Mouse (Mus musculus): ENCODE measurements around the gene Rab3d. TPM values are rescaled to one million over a fixed set of nuclear protein-coding genes. Genes with fewer than 3 reads are reported as not detected.
A peak's percentile ranks its signal among the peaks of the same experiment; 100 is the strongest.

Rab3d gene
- total and polyA plus RNA-seq, 2 experiments from 2014 or later, result 7.7 to 8.9 TPM

DNA sequence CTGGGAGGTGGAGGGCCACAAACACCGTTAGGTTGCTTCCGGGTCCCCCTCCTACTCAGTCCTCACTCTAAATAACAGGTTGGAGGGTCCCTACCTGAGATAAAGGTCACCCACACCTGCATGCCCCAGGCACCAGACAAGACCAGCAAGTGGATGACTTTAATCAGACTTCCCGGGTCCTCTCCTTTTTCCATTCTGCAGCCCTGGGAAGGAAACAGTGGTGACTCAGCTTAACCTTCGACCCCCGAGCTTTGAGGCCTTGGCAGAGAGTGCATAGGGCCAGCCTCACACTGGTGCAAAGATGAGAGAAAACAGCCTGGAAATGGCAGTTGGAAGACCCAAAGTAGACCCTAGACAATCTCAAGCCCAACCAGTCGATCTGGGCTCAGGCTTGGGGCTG lies 8.2 kb upstream of the Rab3d start:
- no peaks in the 10 kb centered on the region for H3K9me3 ChIP-seq (replicated peaks; ENCODE audit: control insufficient read depth, low read length)
- WGBS, result 68% methylated on average over 6 of the region's 6 CpGs
- H3K4me1 ChIP-seq (ENCODE audit: control insufficient read depth, insufficient read depth), result peaks cover 24% of the 10 kb centered on the region
- TF ChIP-seq EP300 (IDR thresholded peaks at IDR 0.05; ENCODE audit: low read depth) (no peak), CTCF (IDR thresholded peaks at IDR 0.05; ENCODE audit: low read depth) (no peak)
- no peak for ATAC-seq (ENCODE audit: insufficient read depth, low read depth)
- peak overlapping the region; percentile 77 for H3K4me2 ChIP-seq (ENCODE audit: low read depth, low read length)
- no peak overlapping the region for H3K4me3 ChIP-seq (ENCODE audit: low read depth, low read length)
- H3K36me3 ChIP-seq (replicated peaks; ENCODE audit: control insufficient read depth, insufficient read depth, low read length), result no peaks in the 10 kb centered on the region
- H3K27me3 ChIP-seq (ENCODE audit: control insufficient read depth, insufficient read depth, low read length), result no peaks in the 10 kb centered on the region
- H3K27ac ChIP-seq (ENCODE audit: low read depth), result 0 out of 2 replicates have a peak overlapping the region, but pooled peaks have one; percentile 11
- H3K9ac ChIP-seq (replicated peaks; ENCODE audit: low read depth, low read length), result peak overlapping the region; percentile 67; the same call in 1 of the 2 replicates
- no peak for DNase-seq (ENCODE audit: low spot score)

DNA sequence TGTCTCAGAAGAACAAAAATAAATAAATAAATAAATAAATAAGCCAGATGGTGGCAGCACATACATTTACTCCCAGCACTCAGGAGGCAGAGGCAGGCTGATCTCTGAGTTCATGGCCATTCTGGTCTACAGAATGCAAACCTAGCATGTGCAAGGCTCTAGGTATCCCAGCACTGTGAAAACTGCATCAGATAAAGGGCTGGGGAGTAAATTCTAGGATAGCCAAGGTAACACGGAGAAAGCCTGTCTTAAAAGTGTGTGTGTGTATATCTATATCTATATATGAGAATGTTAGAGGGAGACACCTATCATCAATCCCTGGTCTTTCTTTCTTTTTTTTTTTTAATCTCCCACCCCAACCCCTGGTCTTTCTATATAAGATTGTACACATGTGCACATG lies 7.5 kb upstream of the Rab3d start:
- no peak overlapping the region for H3K4me2 ChIP-seq (ENCODE audit: low read depth, low read length)
- no peak overlapping the region for H3K27ac ChIP-seq (ENCODE audit: low read depth)
- WGBS, result 92% methylated on average over 1 of the region's 1 CpGs
- no peaks in the 10 kb centered on the region for H3K36me3 ChIP-seq (replicated peaks; ENCODE audit: control insufficient read depth, insufficient read depth, low read length)
- H3K4me1 ChIP-seq (ENCODE audit: control insufficient read depth, insufficient read depth), result peaks cover 24% of the 10 kb centered on the region
- TF ChIP-seq EP300 (IDR thresholded peaks at IDR 0.05; ENCODE audit: low read depth) (no peak), CTCF (IDR thresholded peaks at IDR 0.05; ENCODE audit: low read depth) (no peak)
- no peaks in the 10 kb centered on the region for H3K9me3 ChIP-seq (replicated peaks; ENCODE audit: control insufficient read depth, low read length)
- ATAC-seq (ENCODE audit: insufficient read depth, low read depth) (no peak), DNase-seq (ENCODE audit: low spot score) (no peak)
- H3K27me3 ChIP-seq (ENCODE audit: control insufficient read depth, insufficient read depth, low read length), result no peaks in the 10 kb centered on the region
- H3K9ac ChIP-seq (replicated peaks; ENCODE audit: low read depth, low read length), result no peak overlapping the region
- no peak overlapping the region for H3K4me3 ChIP-seq (ENCODE audit: low read depth, low read length)

DNA sequence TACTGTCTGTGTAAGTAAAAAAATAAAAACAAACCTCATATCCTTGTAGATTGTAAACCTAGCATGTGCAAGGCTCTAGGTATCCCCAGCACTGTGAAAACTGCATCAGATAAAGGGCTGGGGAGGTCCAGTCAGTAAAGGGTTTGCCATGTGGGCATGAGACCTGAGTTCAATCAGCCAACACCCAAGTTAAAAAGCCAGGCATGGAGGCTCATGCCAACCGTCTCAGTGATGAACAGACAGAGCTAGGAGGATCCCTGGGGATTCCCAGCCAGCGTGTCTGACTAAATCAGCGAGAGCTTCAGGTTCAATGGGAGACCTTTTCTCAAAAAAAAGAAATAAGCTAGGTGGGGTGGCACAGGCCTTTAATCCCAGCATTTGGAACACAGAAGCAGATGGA lies 7.0 kb upstream of the Rab3d start:
- no peak overlapping the region for H3K4me2 ChIP-seq (ENCODE audit: low read depth, low read length)
- no peak overlapping the region for H3K9ac ChIP-seq (replicated peaks; ENCODE audit: low read depth, low read length)
- no peak overlapping the region for H3K4me3 ChIP-seq (ENCODE audit: low read depth, low read length)
- no peaks in the 10 kb centered on the region for H3K27me3 ChIP-seq (ENCODE audit: control insufficient read depth, insufficient read depth, low read length)
- 85% methylated on average over 3 of the region's 3 CpGs for WGBS
- no peak overlapping the region for H3K27ac ChIP-seq (ENCODE audit: low read depth)
- H3K9me3 ChIP-seq (replicated peaks; ENCODE audit: control insufficient read depth, low read length), result no peaks in the 10 kb centered on the region
- no peaks in the 10 kb centered on the region for H3K36me3 ChIP-seq (replicated peaks; ENCODE audit: control insufficient read depth, insufficient read depth, low read length)
- no peak for ATAC-seq (ENCODE audit: insufficient read depth, low read depth)
- TF ChIP-seq CTCF (IDR thresholded peaks at IDR 0.05; ENCODE audit: low read depth) (no peak), EP300 (IDR thresholded peaks at IDR 0.05; ENCODE audit: low read depth) (no peak)
- DNase-seq (ENCODE audit: low spot score), result no peak
- H3K4me1 ChIP-seq (ENCODE audit: control insufficient read depth, insufficient read depth), result peaks cover 24% of the 10 kb centered on the region

DNA sequence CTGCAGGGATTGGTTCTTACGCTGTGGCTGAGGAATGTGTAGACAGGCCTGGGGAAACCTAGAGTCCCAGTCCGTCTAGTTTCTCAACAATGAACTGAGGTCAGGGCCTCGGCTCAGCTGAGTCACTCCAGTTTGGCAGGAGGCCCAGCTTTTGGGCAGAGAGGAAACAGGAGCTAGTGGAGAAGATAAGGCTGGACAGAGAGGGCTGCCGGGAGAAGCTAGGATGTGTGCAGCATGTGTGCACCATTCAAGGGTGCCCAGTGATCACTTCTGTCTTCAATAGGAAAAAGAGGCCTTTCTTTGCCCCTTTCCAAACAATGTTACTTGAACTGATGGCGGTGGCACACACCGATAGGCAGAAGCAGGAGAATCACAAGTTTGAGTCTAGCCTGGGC lies 6.1 kb upstream of the Rab3d start:
- no peaks in the 10 kb centered on the region for H3K27me3 ChIP-seq (ENCODE audit: control insufficient read depth, insufficient read depth, low read length)

DNA sequence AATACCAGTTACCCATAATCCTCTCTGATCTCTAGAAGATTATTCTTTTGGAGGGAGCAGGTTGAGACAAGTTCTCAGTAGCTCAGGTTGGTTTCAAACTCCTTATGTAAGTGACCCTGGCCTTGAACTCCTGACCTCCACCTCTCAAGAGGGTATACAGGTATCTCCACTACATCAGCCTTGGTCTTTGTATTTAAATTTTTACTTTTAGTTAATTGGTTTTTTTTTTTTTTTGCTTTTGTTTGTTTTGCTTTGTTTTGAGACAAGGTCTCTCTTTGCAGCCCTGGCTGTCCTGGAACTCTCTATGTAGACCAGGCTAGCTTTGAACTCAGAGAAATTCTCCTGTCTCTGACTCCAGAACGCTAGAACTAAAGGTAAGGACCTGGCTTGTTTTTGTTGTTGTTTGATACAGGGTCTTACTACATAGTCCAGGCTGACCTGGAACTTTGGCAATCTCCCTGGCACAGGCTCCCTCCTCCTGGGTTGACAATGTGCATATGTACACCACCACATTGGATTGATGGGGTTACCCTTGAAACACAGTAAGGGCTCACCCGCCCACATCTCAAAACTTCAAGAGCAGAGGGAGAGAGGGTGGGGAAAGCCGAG lies 5.6 kb upstream of the Rab3d start:
- no peak for DNase-seq (ENCODE audit: low spot score)
- H3K27ac ChIP-seq (ENCODE audit: low read depth), result peak overlapping the region; percentile 77
- no peak for TF ChIP-seq EP300 (IDR thresholded peaks at IDR 0.05; ENCODE audit: low read depth)
- TF ChIP-seq CTCF (IDR thresholded peaks at IDR 0.05; ENCODE audit: low read depth), result no peak
- no peak for ATAC-seq (ENCODE audit: insufficient read depth, low read depth)
- 13% methylated on average over 3 of the region's 3 CpGs for WGBS
- no peaks in the 10 kb centered on the region for H3K27me3 ChIP-seq (ENCODE audit: control insufficient read depth, insufficient read depth, low read length)
- no peaks in the 10 kb centered on the region for H3K36me3 ChIP-seq (replicated peaks; ENCODE audit: control insufficient read depth, insufficient read depth, low read length)
- H3K4me2 ChIP-seq (ENCODE audit: low read depth, low read length), result no peak overlapping the region
- peaks cover 24% of the 10 kb centered on the region for H3K4me1 ChIP-seq (ENCODE audit: control insufficient read depth, insufficient read depth)
- H3K9me3 ChIP-seq (replicated peaks; ENCODE audit: control insufficient read depth, low read length), result no peaks in the 10 kb centered on the region
- H3K4me3 ChIP-seq (ENCODE audit: low read depth, low read length), result no peak overlapping the region
- H3K9ac ChIP-seq (replicated peaks; ENCODE audit: low read depth, low read length), result no peak overlapping the region

More for the DNA sequence above, 6.1 kb upstream of the Rab3d start:
- DNase-seq (ENCODE audit: low spot score) (peak; percentile 96), ATAC-seq (ENCODE audit: insufficient read depth, low read depth) (peak; percentile 79)
- H3K4me1 ChIP-seq (ENCODE audit: control insufficient read depth, insufficient read depth), result peaks cover 24% of the 10 kb centered on the region
- H3K4me3 ChIP-seq (ENCODE audit: low read depth, low read length), result no peak overlapping the region
- H3K36me3 ChIP-seq (replicated peaks; ENCODE audit: control insufficient read depth, insufficient read depth, low read length), result no peaks in the 10 kb centered on the region
- no peak overlapping the region for H3K9ac ChIP-seq (replicated peaks; ENCODE audit: low read depth, low read length)
- H3K4me2 ChIP-seq (ENCODE audit: low read depth, low read length), result no peak overlapping the region
- 18% methylated on average over 6 of the region's 6 CpGs for WGBS
- H3K9me3 ChIP-seq (replicated peaks; ENCODE audit: control insufficient read depth, low read length), result no peaks in the 10 kb centered on the region
- peak overlapping the region; percentile 77 for H3K27ac ChIP-seq (ENCODE audit: low read depth)
- TF ChIP-seq EP300 (IDR thresholded peaks at IDR 0.05; ENCODE audit: low read depth) (no peak; the same call in 1 of the 2 replicates), CTCF (IDR thresholded peaks at IDR 0.05; ENCODE audit: low read depth) (no peak)

DNA sequence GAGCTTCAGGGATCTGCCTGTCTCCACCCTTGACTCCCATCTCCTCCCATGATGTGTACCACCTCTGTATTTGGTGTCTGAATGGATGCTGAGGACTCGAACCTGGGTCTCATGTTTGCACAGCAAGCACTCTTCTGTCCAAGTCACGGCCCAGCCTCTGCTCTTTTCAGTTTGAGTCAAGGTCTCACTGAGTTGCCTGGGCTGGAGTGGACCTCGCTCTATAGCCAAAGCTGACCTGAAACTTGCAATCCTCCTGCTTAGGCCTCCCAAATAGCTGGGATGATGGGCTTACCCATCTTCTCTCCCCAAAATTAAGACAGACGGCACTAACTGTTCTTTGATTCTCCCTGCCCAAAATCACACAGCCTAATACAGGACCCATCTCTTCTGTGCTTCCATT lies 5.0 kb upstream of the Rab3d start:
- Histone ChIP-seq H3K4me2 (ENCODE audit: low read depth, low read length) (no peak overlapping the region), H3K9ac (replicated peaks; ENCODE audit: low read depth, low read length) (no peak overlapping the region), H3K36me3 (replicated peaks; ENCODE audit: control insufficient read depth, insufficient read depth, low read length) (no peaks in the 10 kb centered on the region), H3K4me1 (ENCODE audit: control insufficient read depth, insufficient read depth) (peaks cover 24% of the 10 kb centered on the region), H3K27me3 (ENCODE audit: control insufficient read depth, insufficient read depth, low read length) (no peaks in the 10 kb centered on the region), H3K4me3 (ENCODE audit: low read depth, low read length) (no peak overlapping the region), H3K9me3 (replicated peaks; ENCODE audit: control insufficient read depth, low read length) (no peaks in the 10 kb centered on the region), H3K27ac (ENCODE audit: low read depth) (peak overlapping the region; percentile 77)
- 85% methylated on average over 4 of the region's 4 CpGs for WGBS
- ATAC-seq (ENCODE audit: insufficient read depth, low read depth) (no peak), DNase-seq (ENCODE audit: low spot score) (no peak)
- TF ChIP-seq CTCF (IDR thresholded peaks at IDR 0.05; ENCODE audit: low read depth), result no peak
- TF ChIP-seq EP300 (IDR thresholded peaks at IDR 0.05; ENCODE audit: low read depth), result no peak
